Mouse (Mus musculus) liver, postnatal 0 days (tissue): ENCODE results near the gene Mblac2. TPM values are rescaled to one million over a fixed set of nuclear protein-coding genes. Genes with fewer than 3 reads are reported as not detected.

ENCODE experiments used
- ATAC-seq: fragments of 200-750 bp; cut with Nextera tagmentation; 2 replicates; pipeline ENCODE4 v1.8.0; 2017; ENCODE audit warnings: mild to moderate bottlenecking, moderate library complexity
- DNase-seq: peaks from one replicate; pipeline ENCODE4 v3.0.0-alpha.2; 2016
- H3K27ac ChIP-seq: fragments of 300-500 bp; sonication (generic); 2 replicates; pipeline ENCODE4 v1.5.1; 2014; ENCODE audit warnings: antibody characterized with exemption, moderate library complexity, mild to moderate bottlenecking, low read depth
- H3K27me3 ChIP-seq: fragments of 300-500 bp; sonication (generic); 2 replicates; pipeline ENCODE4 v1.6.1; 2014; ENCODE audit warnings: low read length, control low read depth, mixed read lengths; ENCODE audit not compliant: insufficient read depth
- H3K36me3 ChIP-seq: fragments of 300-500 bp; sonication (generic); replicated peaks from 2 replicates; pipeline ENCODE4 v1.6.1; 2014; ENCODE audit warnings: mild to moderate bottlenecking, control low read depth, low read length, moderate library complexity, mixed read lengths; ENCODE audit not compliant: insufficient read depth
- H3K4me1 ChIP-seq: fragments of 300-500 bp; sonication (generic); 2 replicates; pipeline ENCODE4 v1.6.1; 2014; ENCODE audit warnings: antibody characterized with exemption, mild to moderate bottlenecking, control low read depth; ENCODE audit not compliant: insufficient read depth
- H3K4me2 ChIP-seq: fragments of 300-500 bp; sonication (generic); 2 replicates; pipeline ENCODE4 v1.6.1; 2014; ENCODE audit warnings: low read depth, mild to moderate bottlenecking, low read length, moderate library complexity, mixed read lengths
- H3K4me3 ChIP-seq: fragments of 300-500 bp; sonication (generic); 2 replicates; pipeline ENCODE4 v1.5.1; 2014; ENCODE audit warnings: low read depth, low read length
- H3K9ac ChIP-seq: fragments of 300-500 bp; sonication (generic); replicated peaks from 2 replicates; pipeline ENCODE4 v1.6.1; 2014; ENCODE audit warnings: mild to moderate bottlenecking, moderate library complexity
- H3K9me3 ChIP-seq: fragments of 300-500 bp; sonication (generic); 2 replicates; pipeline ENCODE4 v1.6.1; 2016; ENCODE audit warnings: mild to moderate bottlenecking, control low read depth, low read length, mixed read lengths
- CTCF ChIP-seq: sonication (generic); IDR thresholded peaks from 2 replicates; pipeline ENCODE4 v1.5.1; 2016; ENCODE audit warnings: antibody characterized with exemption, low read depth
- EP300 ChIP-seq: IDR thresholded peaks from 2 replicates; pipeline ENCODE4 v1.6.1; 2016; ENCODE audit warnings: antibody characterized with exemption, low read depth, mild to moderate bottlenecking
- WGBS: fragments of 180-500 bp; shearing (Covaris S2); extraction: QIAGEN DNeasy Blood & Tissue Kit; methylation state at CpG from one replicate; pipeline ENCODE4 v1.1.7; 2014; ENCODE audit not compliant: insufficient replicate concordance; 5-methylcytosine and 5-hydroxymethylcytosine counted together
- polyA plus RNA-seq: library from polyadenylated mRNA; unstranded; fragments of >200 nt; fragmentation: Nextera tagmentation; extraction: Ambion mirVana; gene quantifications from 2 replicates; pipeline ENCODE4 v1.2.1, GENCODE M21; 2015

The Mblac2 gene
- polyA plus RNA-seq, 1 experiment from 2014 or later: 3.1 TPM

GRCm38 (mm10) chr13:81744092-81744396 lies 32.9 kb downstream of the Mblac2 start:
- 0 out of 2 replicates have a peak, but pooled peaks cover 2% of the 10 kb centered on the region for H3K9me3 ChIP-seq
- no peak overlapping the region for H3K9ac ChIP-seq
- TF ChIP-seq CTCF (no peak), EP300 (no peak)
- H3K36me3 ChIP-seq: no peaks in the 10 kb centered on the region
- DNase-seq (no peak), ATAC-seq (no peak)
- WGBS: 65% methylated on average over 2 of the region's 2 CpGs
- H3K4me3 ChIP-seq: no peak overlapping the region
- H3K4me2 ChIP-seq: no peak overlapping the region
- H3K4me1 ChIP-seq: peaks cover 8% of the 10 kb centered on the region
- H3K27ac ChIP-seq: no peak overlapping the region
- no peaks in the 10 kb centered on the region for H3K27me3 ChIP-seq

DNA sequence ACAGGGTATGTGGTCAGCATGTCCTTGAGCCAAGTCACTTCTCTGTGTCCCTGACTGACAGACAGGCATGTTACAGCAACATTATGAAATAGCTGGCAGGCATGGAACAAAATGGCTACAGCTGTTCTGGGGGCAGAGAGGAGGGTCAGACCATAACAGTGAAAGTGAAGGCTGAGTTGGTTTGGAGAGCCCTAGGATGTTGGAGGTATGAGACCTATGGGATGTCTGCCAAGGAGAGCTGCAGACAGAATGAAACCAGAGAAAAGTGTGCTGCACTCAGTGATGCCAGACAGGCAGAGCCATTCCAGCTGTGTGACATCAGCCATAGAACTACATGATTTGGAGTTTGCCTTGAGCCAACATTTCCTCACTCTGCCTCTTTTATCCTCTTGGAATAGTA lies 43.7 kb downstream of the Mblac2 start:
- no peak overlapping the region for H3K9ac ChIP-seq
- H3K4me3 ChIP-seq: no peak overlapping the region
- 0 out of 2 replicates have a peak, but pooled peaks cover 2% of the 10 kb centered on the region for H3K36me3 ChIP-seq
- H3K27me3 ChIP-seq: no peaks in the 10 kb centered on the region
- DNase-seq (no peak), ATAC-seq (no peak)
- TF ChIP-seq EP300: no peak
- TF ChIP-seq CTCF: no peak
- no peak overlapping the region for H3K4me2 ChIP-seq
- H3K27ac ChIP-seq: no peak overlapping the region
- no peaks in the 10 kb centered on the region for H3K9me3 ChIP-seq
- no peaks in the 10 kb centered on the region for H3K4me1 ChIP-seq

DNA sequence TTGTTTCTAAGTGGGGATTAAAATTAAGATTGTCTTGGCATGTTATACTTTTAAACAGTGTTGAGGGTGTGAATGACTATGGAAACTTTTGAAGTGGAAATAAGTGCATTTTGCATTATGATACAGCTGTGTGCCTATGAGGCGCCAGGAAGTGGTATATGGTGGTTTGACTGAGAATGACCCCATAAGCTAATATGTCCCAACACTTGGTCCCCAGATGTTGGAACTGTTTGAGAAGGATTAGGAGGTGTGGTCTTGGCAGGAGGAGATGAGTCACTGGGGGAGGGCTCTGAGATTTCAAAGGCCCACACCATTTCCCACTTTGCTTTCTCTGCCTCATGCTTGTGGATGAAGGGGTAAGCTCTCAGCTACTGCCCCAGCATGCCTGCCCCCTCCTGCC lies 44.2 kb downstream of the Mblac2 start:
- Histone ChIP-seq H3K4me3 (no peak overlapping the region), H3K9me3 (no peaks in the 10 kb centered on the region), H3K27me3 (no peaks in the 10 kb centered on the region), H3K4me1 (no peaks in the 10 kb centered on the region), H3K9ac (no peak overlapping the region), H3K36me3 (0 out of 2 replicates have a peak, but pooled peaks cover 2% of the 10 kb centered on the region), H3K4me2 (no peak overlapping the region), H3K27ac (no peak overlapping the region)
- 93% methylated on average over 1 of the region's 1 CpGs for WGBS
- no peak for ATAC-seq
- no peak for DNase-seq
- TF ChIP-seq EP300 (no peak), CTCF (no peak)

DNA sequence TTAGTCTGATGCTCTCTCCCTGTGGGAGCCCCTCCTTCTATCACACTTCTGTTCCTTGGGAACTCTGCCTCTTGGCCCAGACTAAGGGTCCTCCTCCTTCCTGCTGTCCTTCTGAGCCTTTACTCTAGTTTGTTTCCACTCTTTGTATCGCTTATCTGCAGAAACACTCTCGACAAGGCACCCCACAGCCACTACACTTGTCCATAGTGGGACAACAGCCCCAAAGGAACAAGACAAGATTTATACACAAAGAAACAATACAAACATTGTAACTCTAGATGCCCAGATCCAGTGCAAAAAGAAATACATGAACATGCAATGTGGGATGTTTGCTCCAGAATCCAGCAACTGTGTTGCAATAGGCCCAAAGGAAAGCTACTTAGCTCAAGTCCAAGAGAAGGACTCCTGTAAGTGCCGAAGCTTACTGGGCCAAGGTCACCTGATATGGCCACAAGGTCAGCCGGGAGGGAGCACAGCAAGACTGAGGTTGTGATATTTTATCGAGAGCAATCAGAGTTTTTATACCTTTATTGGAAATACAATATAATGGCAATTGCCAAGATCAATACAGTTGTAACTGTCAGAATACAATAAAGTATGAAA lies 46.0 kb downstream of the Mblac2 start:
- no peak for TF ChIP-seq CTCF
- no peak for TF ChIP-seq EP300
- DNase-seq: no peak
- 70% methylated on average over 5 of the region's 5 CpGs for whole genome bisulfite sequencing
- H3K9me3 ChIP-seq: no peaks in the 10 kb centered on the region
- H3K4me3 ChIP-seq: no peak overlapping the region
- ATAC-seq: no peak
- H3K4me2 ChIP-seq: no peak overlapping the region
- H3K36me3 ChIP-seq: 0 out of 2 replicates have a peak, but pooled peaks cover 2% of the 10 kb centered on the region
- H3K27ac ChIP-seq: no peak overlapping the region
- no peaks in the 10 kb centered on the region for H3K4me1 ChIP-seq
- H3K9ac ChIP-seq: no peak overlapping the region
- H3K27me3 ChIP-seq: no peaks in the 10 kb centered on the region

GRCm38 (mm10) chr13:81760379-81760778 lies 49.2 kb downstream of the Mblac2 start:
- no peaks in the 10 kb centered on the region for H3K4me1 ChIP-seq
- no peak overlapping the region for H3K9ac ChIP-seq
- TF ChIP-seq EP300 (no peak), CTCF (peak; percentile 78)
- WGBS: 40% methylated on average over 3 of the region's 3 CpGs
- no peak overlapping the region for H3K27ac ChIP-seq
- ATAC-seq (peak; percentile 44), DNase-seq (peak; percentile 61)
- no peaks in the 10 kb centered on the region for H3K27me3 ChIP-seq
- H3K4me2 ChIP-seq: no peak overlapping the region
- no peak overlapping the region for H3K4me3 ChIP-seq
- no peaks in the 10 kb centered on the region for H3K36me3 ChIP-seq
- H3K9me3 ChIP-seq: no peaks in the 10 kb centered on the region

- TF ChIP-seq EP300 (no peak), CTCF (peak; percentile 75)
- H3K36me3 ChIP-seq: no peaks in the 10 kb centered on the region
- no peak overlapping the region for H3K9ac ChIP-seq
- no peaks in the 10 kb centered on the region for H3K9me3 ChIP-seq
- no peak for ATAC-seq
- no peak overlapping the region for H3K4me3 ChIP-seq
- H3K27me3 ChIP-seq: no peaks in the 10 kb centered on the region
- H3K27ac ChIP-seq: no peak overlapping the region
- 32% methylated on average over 14 of the region's 14 CpGs for WGBS
- H3K4me2 ChIP-seq: no peak overlapping the region
- no peak for DNase-seq
- no peaks in the 10 kb centered on the region for H3K4me1 ChIP-seq
These were observed 50.5 kb downstream of the Mblac2 start for GRCm38 (mm10) chr13:81761566-81762186.

DNA sequence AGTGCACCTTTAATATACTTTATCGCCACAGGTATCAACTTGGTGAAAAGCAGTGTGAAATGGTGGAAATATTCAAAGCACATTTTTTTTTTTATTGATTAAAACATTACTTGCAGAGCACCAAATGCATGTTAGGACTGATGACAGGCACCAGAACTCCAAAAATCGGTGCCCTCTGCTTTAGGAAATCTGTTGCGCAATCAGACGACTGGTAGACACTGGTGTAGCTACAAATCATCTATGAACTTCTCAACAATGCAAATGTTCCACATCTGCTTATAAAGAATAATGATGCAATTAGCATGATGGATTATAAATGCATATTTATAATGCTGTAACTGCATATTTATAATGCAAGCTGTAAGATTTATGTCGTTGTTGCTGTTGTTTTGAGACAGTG lies 53.0 kb downstream of the Mblac2 start:
- no peaks in the 10 kb centered on the region for H3K9me3 ChIP-seq
- H3K4me1 ChIP-seq: no peaks in the 10 kb centered on the region
- ATAC-seq (no peak), DNase-seq (no peak)
- no peak overlapping the region for H3K4me3 ChIP-seq
- no peaks in the 10 kb centered on the region for H3K36me3 ChIP-seq
- TF ChIP-seq EP300: no peak
- no peak for TF ChIP-seq CTCF
- H3K27me3 ChIP-seq: no peaks in the 10 kb centered on the region
- no peak overlapping the region for H3K27ac ChIP-seq
- 62% methylated on average over 5 of the region's 5 CpGs for WGBS
- H3K4me2 ChIP-seq: no peak overlapping the region
- H3K9ac ChIP-seq: no peak overlapping the region
